Mouse (Mus musculus) layer of hippocampus, adult 18-20 months (tissue): ENCODE measurements around the gene Olfr90. TPM values are rescaled to one million over a fixed set of nuclear protein-coding genes. Genes with fewer than 3 reads are reported as not detected.

Experiments used
- DNase-seq, 2 experiments: peaks; one replicate each; pipeline ENCODE4 v3.0.0; 2022; ENCODE audit warnings: low spot score in 2 of 2
- total RNA-seq, 2 experiments: library from RNA; stranded (reverse); gene quantifications; 2 replicates each; pipeline ENCODE4 v1.2.3; 2021

Gene Olfr90
- total RNA-seq, 2 experiments from 2014 or later, result not detected

GRCm38 (mm10) chr17:37062101-37062641, 26.1 kb downstream of the Olfr90 start:
- DNase-seq, result peak; percentile 61 to 82

GRCm38 (mm10) chr17:37061435-37061834, 26.9 kb downstream of the Olfr90 start:
- DNase-seq, result peak in 1 of 2 experiments; percentile 2

- DNase-seq, result peak in 1 of 2 experiments; percentile 65
These were observed 31.3 kb downstream of the Olfr90 start for GRCm38 (mm10) chr17:37056957-37057356.

GRCm38 (mm10) chr17:37051745-37052144, 36.6 kb downstream of the Olfr90 start:
- no peak for DNase-seq

GRCm38 (mm10) chr17:37050876-37051275, 37.4 kb downstream of the Olfr90 start:
- DNase-seq, result no peak

- peak; percentile 90 to 93 for DNase-seq
These were observed 37.9 kb downstream of the Olfr90 start for GRCm38 (mm10) chr17:37050399-37050798.

- DNase-seq, result peak; percentile 75 to 83
These were observed 38.6 kb downstream of the Olfr90 start for GRCm38 (mm10) chr17:37049570-37050310.

GRCm38 (mm10) chr17:37048383-37048782, 39.9 kb downstream of the Olfr90 start:
- no peak for DNase-seq

GRCm38 (mm10) chr17:37047981-37048380, 40.3 kb downstream of the Olfr90 start:
- DNase-seq, result no peak

GRCm38 (mm10) chr17:37047332-37047976, 40.8 kb downstream of the Olfr90 start:
- no peak for DNase-seq

GRCm38 (mm10) chr17:37046312-37047112, 41.8 kb downstream of the Olfr90 start:
- peak; percentile 48 to 68 for DNase-seq

- DNase-seq, result peak; percentile 81 to 83
These were observed 42.5 kb downstream of the Olfr90 start, which contains the start of gene Gabbr1 for GRCm38 (mm10) chr17:37045611-37046311. Gene Gabbr1, plus strand, starts transcription at chr17:37045966.

GRCm38 (mm10) chr17:37044651-37045244, 43.6 kb downstream of the Olfr90 start:
- no peak for DNase-seq

GRCm38 (mm10) chr17:37039127-37039894, 49.0 kb downstream of the Olfr90 start:
- DNase-seq, result no peak

Other genes starting within 250 kb of the Olfr90 start
- gene Trim15, start 221.3 kb downstream of the Olfr90 start, total RNA-seq, result not detected
- not detected for gene Trim10, start 218.9 kb downstream of the Olfr90 start, total RNA-seq
- gene Trim40, start 198.4 kb downstream of the Olfr90 start, total RNA-seq, result not detected
- gene Trim31, start 190.4 kb downstream of the Olfr90 start, total RNA-seq, result not detected
- 1 to 10 TPM; 3.0 to 4.6 TPM for gene Rnf39, start 145.6 kb downstream of the Olfr90 start, total RNA-seq
- 100 to 1,000 TPM; 140 to 145 TPM for gene Ppp1r11, start 136.8 kb downstream of the Olfr90 start, total RNA-seq
- 10 to 100 TPM; 31.3 to 37.2 TPM for gene Znrd1, start 129.9 kb downstream of the Olfr90 start, total RNA-seq
- 1 to 10 TPM; 5.6 to 7.2 TPM for gene Znrd1as, start 129.9 kb downstream of the Olfr90 start, total RNA-seq
- gene 2410137M14Rik, start 107.3 kb downstream of the Olfr90 start, total RNA-seq, result not detected
- under 1 TPM; 0.87 to 0.96 TPM for gene H2-M5, start 99.0 kb downstream of the Olfr90 start, total RNA-seq
- 1 to 10 TPM; 8.1 to 8.7 TPM for gene Zfp57, start 87.3 kb downstream of the Olfr90 start, total RNA-seq
- gene Mog, start 65.1 kb downstream of the Olfr90 start, total RNA-seq, result 10 to 100 TPM; 35.8 to 43.1 TPM
- gene Gabbr1, start 42.5 kb downstream of the Olfr90 start, total RNA-seq, result 100 to 1,000 TPM; 683 to 686 TPM
- gene Olfr91, start 9.8 kb upstream of the Olfr90 start, total RNA-seq, result not detected
- not detected for gene Olfr92, start 31.6 kb upstream of the Olfr90 start, total RNA-seq
- gene Olfr93, start 73.0 kb upstream of the Olfr90 start, total RNA-seq, result not detected
- not detected for gene Ubd, start 105.4 kb upstream of the Olfr90 start, total RNA-seq
- not detected for gene Olfr94, start 112.5 kb upstream of the Olfr90 start, total RNA-seq
- gene Olfr95, start 124.6 kb upstream of the Olfr90 start, total RNA-seq, result not detected
- gene Olfr96, start 131.6 kb upstream of the Olfr90 start, total RNA-seq, result not detected
- gene Olfr97, start 148.8 kb upstream of the Olfr90 start, total RNA-seq, result not detected
- not detected for gene Olfr98, start 175.2 kb upstream of the Olfr90 start, total RNA-seq
- gene H2-M3, start 181.7 kb upstream of the Olfr90 start, total RNA-seq, result 1 to 10 TPM; 2.6 to 2.8 TPM
- not detected for gene Olfr99, start 195.0 kb upstream of the Olfr90 start, total RNA-seq
- gene Olfr101, start 215.8 kb upstream of the Olfr90 start, total RNA-seq, result not detected
- gene Olfr102, start 228.6 kb upstream of the Olfr90 start, total RNA-seq, result not detected